Mouse (Mus musculus): ENCODE measurements around the gene Fgd4. TPM values are rescaled to one million over a fixed set of nuclear protein-coding genes. Genes with fewer than 3 reads are reported as not detected.
"Not testable (repeated sequence)": the region's sequence is repeated elsewhere in the genome, so short reads cannot be mapped to it uniquely, and the experiment has no call there.

Gene Fgd4
- polyA plus RNA-seq, 1 experiment from 2014 or later: 6.9 TPM

- 0 out of 2 replicates have a peak, but pooled peaks cover 4% of the 10 kb centered on the region for H3K36me3 ChIP-seq (ENCODE audit: control insufficient read depth, insufficient read depth)
- H3K4me1 ChIP-seq (replicated peaks; ENCODE audit: control insufficient read depth, insufficient read depth, low read length): no peaks in the 10 kb centered on the region; the same call in 1 of the 2 replicates
- no peaks in the 10 kb centered on the region for H3K27me3 ChIP-seq (replicated peaks; ENCODE audit: control insufficient read depth, insufficient read depth, low read length)
- no peak overlapping the region for H3K9ac ChIP-seq (ENCODE audit: low read depth, low read length)
- H3K27ac ChIP-seq (ENCODE audit: low read depth, low read length): no peak overlapping the region
- peak; percentile 71 for ATAC-seq
- 49% methylated on average over 3 of the region's 3 CpGs for WGBS
- no peaks in the 10 kb centered on the region for H3K9me3 ChIP-seq (ENCODE audit: control insufficient read depth)
- no peak overlapping the region for H3K4me3 ChIP-seq (ENCODE audit: low read depth, low read length)
- TF ChIP-seq CTCF (IDR thresholded peaks at IDR 0.05; ENCODE audit: low read depth): no peak
- H3K4me2 ChIP-seq (replicated peaks; ENCODE audit: low read depth): no peak overlapping the region
Measured at GRCm38 (mm10) chr16:16501491-16501890, 98.9 kb downstream of the Fgd4 start.

- Histone ChIP-seq H3K9me3 (ENCODE audit: control insufficient read depth) (no peaks in the 10 kb centered on the region), H3K36me3 (ENCODE audit: control insufficient read depth, insufficient read depth) (0 out of 2 replicates have a peak, but pooled peaks cover 4% of the 10 kb centered on the region), H3K4me3 (ENCODE audit: low read depth, low read length) (no peak overlapping the region), H3K4me1 (replicated peaks; ENCODE audit: control insufficient read depth, insufficient read depth, low read length) (no peaks in the 10 kb centered on the region; the same call in 1 of the 2 replicates), H3K4me2 (replicated peaks; ENCODE audit: low read depth) (no peak overlapping the region), H3K27me3 (replicated peaks; ENCODE audit: control insufficient read depth, insufficient read depth, low read length) (no peaks in the 10 kb centered on the region), H3K9ac (ENCODE audit: low read depth, low read length) (no peak overlapping the region), H3K27ac (ENCODE audit: low read depth, low read length) (no peak overlapping the region)
- 42% methylated on average over 2 of the region's 2 CpGs for WGBS
- ATAC-seq: peak; percentile 78
- no peak for TF ChIP-seq CTCF (IDR thresholded peaks at IDR 0.05; ENCODE audit: low read depth)
Measured at GRCm38 (mm10) chr16:16500926-16501325, 99.4 kb downstream of the Fgd4 start.

- H3K27me3 ChIP-seq (replicated peaks; ENCODE audit: control insufficient read depth, insufficient read depth, low read length): no peaks in the 10 kb centered on the region
- H3K27ac ChIP-seq (ENCODE audit: low read depth, low read length): no peak overlapping the region
- TF ChIP-seq CTCF (IDR thresholded peaks at IDR 0.05; ENCODE audit: low read depth): no peak
- 0 out of 2 replicates have a peak, but pooled peaks cover 4% of the 10 kb centered on the region for H3K36me3 ChIP-seq (ENCODE audit: control insufficient read depth, insufficient read depth)
- H3K4me1 ChIP-seq (replicated peaks; ENCODE audit: control insufficient read depth, insufficient read depth, low read length): no peaks in the 10 kb centered on the region; the same call in 1 of the 2 replicates
- ATAC-seq: no peak
- no peak overlapping the region for H3K9ac ChIP-seq (ENCODE audit: low read depth, low read length)
- H3K4me3 ChIP-seq (ENCODE audit: low read depth, low read length): no peak overlapping the region
- no peak overlapping the region for H3K4me2 ChIP-seq (replicated peaks; ENCODE audit: low read depth)
- H3K9me3 ChIP-seq (ENCODE audit: control insufficient read depth): no peaks in the 10 kb centered on the region
Measured at GRCm38 (mm10) chr16:16498798-16499197, 101.6 kb downstream of the Fgd4 start.

- Histone ChIP-seq H3K27me3 (replicated peaks; ENCODE audit: control insufficient read depth, insufficient read depth, low read length) (no peaks in the 10 kb centered on the region), H3K27ac (ENCODE audit: low read depth, low read length) (no peak overlapping the region), H3K9me3 (ENCODE audit: control insufficient read depth) (no peaks in the 10 kb centered on the region), H3K4me2 (replicated peaks; ENCODE audit: low read depth) (no peak overlapping the region), H3K9ac (ENCODE audit: low read depth, low read length) (no peak overlapping the region), H3K36me3 (ENCODE audit: control insufficient read depth, insufficient read depth) (peaks cover 8% of the 10 kb centered on the region; the same call in 1 of the 2 replicates), H3K4me3 (ENCODE audit: low read depth, low read length) (no peak overlapping the region), H3K4me1 (replicated peaks; ENCODE audit: control insufficient read depth, insufficient read depth, low read length) (no peaks in the 10 kb centered on the region; the same call in 1 of the 2 replicates)
- ATAC-seq: peak; percentile 98
- WGBS: 27% methylated on average over 1 of the region's 1 CpGs
- TF ChIP-seq CTCF (IDR thresholded peaks at IDR 0.05; ENCODE audit: low read depth): no peak
Measured at GRCm38 (mm10) chr16:16485523-16486043, 114.8 kb downstream of the Fgd4 start.

GRCm38 (mm10) chr16:16484601-16485000 is 115.7 kb downstream of the Fgd4 start:
- 78% methylated on average over 4 of the region's 4 CpGs for WGBS
- H3K4me3 ChIP-seq (ENCODE audit: low read depth, low read length): no peak overlapping the region
- H3K4me1 ChIP-seq (replicated peaks; ENCODE audit: control insufficient read depth, insufficient read depth, low read length): no peaks in the 10 kb centered on the region; the same call in 1 of the 2 replicates
- no peaks in the 10 kb centered on the region for H3K27me3 ChIP-seq (replicated peaks; ENCODE audit: control insufficient read depth, insufficient read depth, low read length)
- no peak overlapping the region for H3K9ac ChIP-seq (ENCODE audit: low read depth, low read length)
- no peak for ATAC-seq
- peaks cover 8% of the 10 kb centered on the region; the same call in 1 of the 2 replicates for H3K36me3 ChIP-seq (ENCODE audit: control insufficient read depth, insufficient read depth)
- no peaks in the 10 kb centered on the region for H3K9me3 ChIP-seq (ENCODE audit: control insufficient read depth)
- H3K4me2 ChIP-seq (replicated peaks; ENCODE audit: low read depth): no peak overlapping the region
- no peak overlapping the region for H3K27ac ChIP-seq (ENCODE audit: low read depth, low read length)
- no peak for TF ChIP-seq CTCF (IDR thresholded peaks at IDR 0.05; ENCODE audit: low read depth)

- H3K4me3 ChIP-seq (ENCODE audit: low read depth, low read length); H3K9me3 ChIP-seq (ENCODE audit: control insufficient read depth); H3K27ac ChIP-seq (ENCODE audit: low read depth, low read length); H3K27me3 ChIP-seq (replicated peaks; ENCODE audit: control insufficient read depth, insufficient read depth, low read length); H3K4me2 ChIP-seq (replicated peaks; ENCODE audit: low read depth); H3K9ac ChIP-seq (ENCODE audit: low read depth, low read length); H3K4me1 ChIP-seq (replicated peaks; ENCODE audit: control insufficient read depth, insufficient read depth, low read length): not testable (repeated sequence)
- 86% methylated on average over 10 of the region's 10 CpGs for WGBS
- 0 out of 2 replicates have a peak, but pooled peaks have one; percentile 28 for ATAC-seq
- peaks cover 27% of the 10 kb centered on the region for H3K36me3 ChIP-seq (ENCODE audit: control insufficient read depth, insufficient read depth)
Measured at GRCm38 (mm10) chr16:16473451-16473850, 126.9 kb downstream of the Fgd4 start.

Measured in intestine, postnatal 0 days (tissue).